Mouse (Mus musculus) hindbrain, postnatal 0 days (tissue): ENCODE data around the gene Tmem183a. TPM values are rescaled to one million over a fixed set of nuclear protein-coding genes. Genes with fewer than 3 reads are reported as not detected.
A peak's percentile ranks its signal among the peaks of the same experiment; 100 is the strongest.

ENCODE experiments used
- ATAC-seq: fragments of 200-750 bp; cut with Nextera tagmentation; 2 replicates; pipeline ENCODE4 v1.8.0; 2017; ENCODE audit warnings: mild to moderate bottlenecking, moderate TSS enrichment, moderate library complexity
- DNase-seq: peaks from one replicate; pipeline ENCODE4 v3.0.0-alpha.2; 2015; ENCODE audit warnings: low spot score
- H3K27ac ChIP-seq: fragments of 300-500 bp; sonication (generic); 2 replicates; pipeline ENCODE4 v1.5.1; 2014; ENCODE audit warnings: mild to moderate bottlenecking
- H3K27me3 ChIP-seq: fragments of 300-500 bp; sonication (generic); 2 replicates; pipeline ENCODE4 v1.6.1; 2014; ENCODE audit warnings: low read length, mixed read lengths; ENCODE audit not compliant: insufficient read depth
- H3K36me3 ChIP-seq: fragments of 300-500 bp; sonication (generic); 2 replicates; pipeline ENCODE4 v1.6.1; 2014; ENCODE audit warnings: low read length, mixed read lengths; ENCODE audit not compliant: insufficient read depth
- H3K4me1 ChIP-seq: fragments of 300-500 bp; sonication (generic); 2 replicates; pipeline ENCODE4 v1.6.1; 2014; ENCODE audit warnings: antibody characterized with exemption, low read length, mixed read lengths; ENCODE audit not compliant: insufficient read depth
- H3K4me2 ChIP-seq: fragments of 300-500 bp; sonication (generic); 2 replicates; pipeline ENCODE4 v1.6.1; 2014; ENCODE audit warnings: low read depth, mild to moderate bottlenecking, low read length, moderate library complexity, mixed read lengths
- H3K4me3 ChIP-seq: fragments of 300-500 bp; sonication (generic); 2 replicates; pipeline ENCODE4 v1.5.1; 2014; ENCODE audit warnings: low read length
- H3K9ac ChIP-seq: fragments of 300-500 bp; sonication (generic); replicated peaks from 2 replicates; pipeline ENCODE4 v1.6.1; 2014; ENCODE audit warnings: mild to moderate bottlenecking, low read length, moderate library complexity, mixed read lengths
- H3K9me3 ChIP-seq: fragments of 300-500 bp; sonication (generic); 2 replicates; pipeline ENCODE4 v1.6.1; 2016; ENCODE audit warnings: low read length, mixed read lengths
- CTCF ChIP-seq: IDR thresholded peaks from 2 replicates; pipeline ENCODE4 v1.5.1; 2016; ENCODE audit warnings: antibody characterized with exemption, control low read depth, low read depth
- WGBS: fragments of 180-500 bp; shearing (Covaris S2); extraction: QIAGEN DNeasy Blood & Tissue Kit; methylation state at CpG from one replicate; pipeline ENCODE4 v1.1.7; 2014; 5-methylcytosine and 5-hydroxymethylcytosine counted together
- polyA plus RNA-seq: library from polyadenylated mRNA; unstranded; fragments of >200 nt; fragmentation: Nextera tagmentation; extraction: Ambion mirVana; gene quantifications from 2 replicates; pipeline ENCODE4 v1.2.1, GENCODE M21; 2015
- total RNA-seq: library from RNA; depleted of rRNA; stranded (reverse); fragments of >200 nt; gene quantifications from 2 replicates; pipeline ENCODE4 v1.2.3, GENCODE M21; 2014

The Tmem183a gene
- total and polyA plus RNA-seq, 2 experiments from 2014 or later, result 106 to 200 TPM

DNA sequence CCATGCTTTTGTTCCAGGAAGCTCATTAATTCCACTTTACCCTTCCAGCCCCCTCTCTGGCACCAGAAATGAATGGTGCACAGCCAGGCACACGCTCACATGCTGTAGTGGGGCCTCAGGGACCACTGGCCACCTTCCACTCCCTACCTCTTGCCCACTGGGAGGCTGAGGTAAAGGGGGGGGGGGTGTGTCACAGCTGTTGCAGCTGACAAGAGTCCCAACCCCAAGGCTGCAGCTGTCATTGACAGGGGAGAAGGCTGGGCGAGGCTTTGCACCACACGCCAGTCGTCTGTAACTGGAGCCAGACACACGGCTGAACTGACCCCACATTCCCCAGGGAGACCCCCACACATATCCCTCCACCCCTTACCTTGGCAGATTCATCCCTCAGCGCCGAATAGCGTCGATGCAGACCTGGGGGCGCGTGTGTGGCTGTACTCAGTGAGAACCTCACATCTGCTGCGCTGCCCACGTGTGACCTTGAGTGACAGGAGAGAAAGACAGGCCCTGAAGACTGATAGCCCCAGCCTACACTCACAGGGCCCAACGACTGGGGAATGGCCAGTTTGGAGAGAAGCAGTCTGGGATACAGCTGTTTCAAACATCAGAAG lies 41.0 kb downstream of the Tmem183a start:
- Histone ChIP-seq H3K4me2 (no peak overlapping the region), H3K27me3 (no peaks in the 10 kb centered on the region), H3K36me3 (peaks cover 15% of the 10 kb centered on the region), H3K9me3 (no peaks in the 10 kb centered on the region), H3K9ac (no peak overlapping the region), H3K27ac (no peak overlapping the region), H3K4me3 (no peak overlapping the region), H3K4me1 (no peaks in the 10 kb centered on the region; the same call in 1 of the 2 replicates)
- 45% methylated on average over 14 of the region's 14 CpGs for WGBS
- TF ChIP-seq CTCF, result no peak
- DNase-seq (no peak), ATAC-seq (0 out of 2 replicates have a peak, but pooled peaks have one; percentile 13)

DNA sequence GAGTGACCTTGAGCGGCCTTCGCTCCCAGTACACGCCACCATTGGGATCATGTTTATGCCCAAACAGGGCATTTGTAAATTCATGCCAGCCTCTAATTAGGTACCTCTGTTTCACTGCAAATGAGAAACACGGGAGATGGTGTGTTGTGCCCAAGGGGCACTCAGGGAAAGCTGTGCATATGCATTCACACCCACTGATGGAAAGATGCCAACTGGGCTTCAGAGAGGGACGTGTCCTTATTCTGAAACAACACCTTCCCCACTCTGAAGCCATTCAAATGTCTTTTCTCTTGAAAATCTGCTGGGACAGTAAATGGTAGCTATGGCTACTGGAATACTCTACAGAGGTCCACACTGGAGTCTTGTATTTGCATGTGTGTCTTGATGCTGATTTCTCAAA lies 43.5 kb downstream of the Tmem183a start:
- ATAC-seq, result no peak
- peak; percentile 26 for DNase-seq
- Histone ChIP-seq H3K9ac (no peak overlapping the region), H3K4me2 (no peak overlapping the region), H3K36me3 (peaks cover 11% of the 10 kb centered on the region; the same call in 1 of the 2 replicates), H3K9me3 (no peaks in the 10 kb centered on the region), H3K27ac (no peak overlapping the region), H3K27me3 (no peaks in the 10 kb centered on the region), H3K4me1 (no peaks in the 10 kb centered on the region; the same call in 1 of the 2 replicates), H3K4me3 (no peak overlapping the region)
- no peak for TF ChIP-seq CTCF
- 64% methylated on average over 5 of the region's 5 CpGs for WGBS

GRCm38 (mm10) chr1:134316361-134316760 lies 45.4 kb downstream of the Tmem183a start:
- Histone ChIP-seq H3K4me3 (no peak overlapping the region), H3K4me2 (no peak overlapping the region), H3K27ac (no peak overlapping the region), H3K4me1 (no peaks in the 10 kb centered on the region; the same call in 1 of the 2 replicates), H3K9me3 (no peaks in the 10 kb centered on the region), H3K9ac (no peak overlapping the region), H3K36me3 (peaks cover 14% of the 10 kb centered on the region; the same call in 1 of the 2 replicates), H3K27me3 (no peaks in the 10 kb centered on the region)
- TF ChIP-seq CTCF, result no peak
- WGBS, result 76% methylated on average over 9 of the region's 9 CpGs
- ATAC-seq (no peak), DNase-seq (no peak)

- H3K36me3 ChIP-seq, result peaks cover 17% of the 10 kb centered on the region; the same call in 1 of the 2 replicates
- no peak for DNase-seq
Observed at GRCm38 (mm10) chr1:134315181-134315580, 46.6 kb downstream of the Tmem183a start.

GRCm38 (mm10) chr1:134311760-134312159 lies 50.0 kb downstream of the Tmem183a start:
- TF ChIP-seq CTCF, result no peak
- 92% methylated on average over 7 of the region's 7 CpGs for WGBS
- Histone ChIP-seq H3K36me3 (peaks cover 13% of the 10 kb centered on the region), H3K9me3 (no peaks in the 10 kb centered on the region), H3K9ac (no peak overlapping the region), H3K27me3 (no peaks in the 10 kb centered on the region), H3K27ac (no peak overlapping the region), H3K4me1 (no peaks in the 10 kb centered on the region), H3K4me3 (no peak overlapping the region), H3K4me2 (no peak overlapping the region)
- DNase-seq (no peak), ATAC-seq (no peak)

More at GRCm38 (mm10) chr1:134315181-134315580, 46.6 kb downstream of the Tmem183a start:
- no peaks in the 10 kb centered on the region for H3K9me3 ChIP-seq
- no peaks in the 10 kb centered on the region for H3K27me3 ChIP-seq
- H3K27ac ChIP-seq, result no peak overlapping the region
- no peak overlapping the region for H3K4me3 ChIP-seq
- TF ChIP-seq CTCF, result no peak
- WGBS, result 87% methylated on average over 5 of the region's 5 CpGs
- ATAC-seq, result no peak
- H3K4me1 ChIP-seq, result no peaks in the 10 kb centered on the region
- no peak overlapping the region for H3K9ac ChIP-seq
- H3K4me2 ChIP-seq, result no peak overlapping the region

- 94% methylated on average over 3 of the region's 3 CpGs for WGBS
- H3K36me3 ChIP-seq, result peaks cover 10% of the 10 kb centered on the region
- H3K27ac ChIP-seq, result no peak overlapping the region
- no peaks in the 10 kb centered on the region for H3K27me3 ChIP-seq
- H3K9me3 ChIP-seq, result no peaks in the 10 kb centered on the region
- ATAC-seq (no peak), DNase-seq (no peak)
- H3K4me2 ChIP-seq, result no peak overlapping the region
- TF ChIP-seq CTCF, result no peak
- H3K9ac ChIP-seq, result no peak overlapping the region
- no peak overlapping the region for H3K4me3 ChIP-seq
- H3K4me1 ChIP-seq, result no peaks in the 10 kb centered on the region
Observed at GRCm38 (mm10) chr1:134310729-134311128, 51.0 kb downstream of the Tmem183a start.

- Histone ChIP-seq H3K4me3 (no peak overlapping the region), H3K9me3 (no peaks in the 10 kb centered on the region), H3K4me1 (no peaks in the 10 kb centered on the region), H3K27me3 (no peaks in the 10 kb centered on the region), H3K27ac (no peak overlapping the region), H3K36me3 (peaks cover 10% of the 10 kb centered on the region), H3K4me2 (no peak overlapping the region), H3K9ac (no peak overlapping the region)
- ATAC-seq (no peak), DNase-seq (no peak)
- WGBS, result 76% methylated on average over 2 of the region's 2 CpGs
- TF ChIP-seq CTCF, result no peak
Observed at GRCm38 (mm10) chr1:134310291-134310690, 51.5 kb downstream of the Tmem183a start.
